Mouse (Mus musculus) liver (tissue): ENCODE results near the gene Htr5b.

ENCODE experiments used
- DNase-seq: peaks from one replicate; pipeline ENCODE4 v3.0.0-alpha.2; 2020; ENCODE audit warnings: mixed read lengths

The Htr5b gene

DNA sequence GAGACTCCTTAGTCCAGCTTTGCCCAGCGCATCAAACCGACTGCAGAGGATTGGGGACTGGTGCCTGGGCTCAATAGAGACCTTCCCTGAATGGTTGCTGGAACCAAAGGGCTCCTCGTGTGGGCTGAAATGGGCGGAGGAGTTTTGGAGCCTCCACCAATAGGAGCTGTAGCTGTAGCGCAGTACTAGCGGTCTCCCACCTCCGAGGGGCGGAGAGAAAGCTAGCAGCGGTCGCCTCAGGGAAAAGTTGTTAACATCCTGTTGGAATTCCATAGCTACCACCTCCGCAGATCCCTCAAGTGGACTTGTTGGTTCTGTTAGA lies at the start of gene Htr5b:
Gene Htr5b, minus strand, starts transcription at position 67 of the 322 bp plus-strand sequence.
- peak; percentile 10 for DNase-seq

GRCm38 (mm10) chr1:121577491-121577890 lies 49.2 kb upstream of the Htr5b start:
- DNase-seq = no peak

DNA sequence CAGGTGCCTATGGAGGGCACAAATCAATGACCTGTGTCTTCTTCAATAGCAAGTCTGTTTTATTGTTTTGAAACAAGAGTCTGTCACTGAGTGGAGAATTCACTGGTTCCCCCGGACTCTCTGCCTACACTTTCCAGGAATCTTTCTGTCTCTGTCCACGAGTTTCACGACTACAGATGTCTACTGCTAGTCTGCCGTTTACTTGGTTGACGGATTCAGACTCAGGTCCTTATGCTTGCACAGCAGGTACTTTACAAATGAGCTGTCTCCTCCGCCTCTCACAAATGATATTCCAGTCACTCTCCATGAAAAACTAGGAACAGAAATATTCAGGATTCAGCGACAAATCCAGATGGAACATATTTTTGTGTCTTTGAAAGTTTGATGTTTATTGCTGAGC lies 42.3 kb upstream of the Htr5b start:
- no peak for DNase-seq

- DNase-seq = peak; percentile 94
Observed at GRCm38 (mm10) chr1:121567521-121568489, 39.5 kb upstream of the Htr5b start, which contains the start of gene Ddx18. Gene Ddx18, minus strand, starts transcription at chr1:121567989.

- DNase-seq = no peak
Observed at GRCm38 (mm10) chr1:121557861-121558260, 29.6 kb upstream of the Htr5b start.

DNA sequence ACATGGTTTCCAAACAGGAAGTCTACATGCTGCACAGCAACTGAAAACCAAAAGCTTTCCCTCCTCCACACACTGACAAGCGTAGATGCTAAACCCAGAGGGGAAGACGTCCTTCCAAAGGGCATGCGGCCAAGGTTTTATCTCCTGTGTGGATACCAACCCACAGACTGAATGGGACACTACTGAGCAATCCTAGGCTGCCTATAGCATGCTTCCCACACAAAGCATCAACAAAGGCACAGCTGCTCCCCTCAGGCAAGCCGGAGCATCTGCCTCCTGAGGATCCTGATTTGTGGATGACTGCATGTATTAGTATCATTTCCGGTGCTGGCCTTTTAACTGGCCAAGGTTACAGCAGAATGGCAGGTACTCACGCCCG lies 23.2 kb upstream of the Htr5b start:
- no peak for DNase-seq

- no peak for DNase-seq
Observed at GRCm38 (mm10) chr1:121550801-121551456, 22.7 kb upstream of the Htr5b start.

GRCm38 (mm10) chr1:121549456-121549855 lies 21.2 kb upstream of the Htr5b start:
- DNase-seq = no peak

GRCm38 (mm10) chr1:121548667-121549066 lies 20.4 kb upstream of the Htr5b start:
- no peak for DNase-seq

DNA sequence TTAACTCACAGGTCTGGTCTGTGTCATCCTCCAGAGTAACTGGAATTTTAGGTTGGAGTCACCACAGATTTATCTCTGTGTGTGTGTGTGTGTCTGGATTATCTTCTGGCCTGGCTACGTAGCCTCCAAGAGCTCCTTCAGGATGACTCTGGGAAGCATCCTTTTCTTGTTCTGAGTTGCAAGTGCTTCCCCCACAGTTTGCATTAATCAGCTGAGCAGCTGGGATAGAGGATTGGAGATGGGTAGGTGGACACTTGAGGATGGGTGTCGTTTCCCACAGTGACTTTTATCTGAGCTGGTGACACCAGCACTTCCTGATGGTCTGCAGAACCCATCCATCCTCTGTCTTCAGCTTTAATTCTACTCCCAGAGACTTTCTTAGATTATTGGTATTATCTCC lies 18.6 kb upstream of the Htr5b start:
- DNase-seq = no peak

GRCm38 (mm10) chr1:121540361-121540760 lies 12.1 kb upstream of the Htr5b start:
- DNase-seq = no peak

DNA sequence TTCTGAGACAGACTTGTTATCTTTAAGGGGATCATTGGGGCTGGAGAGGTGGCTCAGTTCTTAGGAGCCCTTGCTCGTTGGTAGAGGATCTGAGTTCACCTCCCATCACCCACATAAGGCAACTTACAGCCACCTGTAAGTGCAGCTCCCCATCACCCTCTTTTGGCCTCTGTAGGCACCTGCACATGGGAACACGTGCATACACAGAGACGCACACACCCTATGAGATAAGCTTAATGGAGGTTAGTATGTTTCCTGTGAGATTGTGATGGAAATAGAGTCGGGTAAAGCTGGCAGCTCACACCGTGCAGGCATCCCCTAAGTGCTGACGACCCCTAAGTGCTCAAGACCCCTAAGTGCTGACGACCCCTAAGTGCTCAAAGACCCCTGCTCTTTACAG lies 3.2 kb upstream of the Htr5b start:
- no peak for DNase-seq

- no peak for DNase-seq
Observed at GRCm38 (mm10) chr1:121529286-121529685, 1.0 kb upstream of the Htr5b start.

- no peak for DNase-seq
Observed at GRCm38 (mm10) chr1:121527600-121528398, 466 bp downstream of the Htr5b start.

DNA sequence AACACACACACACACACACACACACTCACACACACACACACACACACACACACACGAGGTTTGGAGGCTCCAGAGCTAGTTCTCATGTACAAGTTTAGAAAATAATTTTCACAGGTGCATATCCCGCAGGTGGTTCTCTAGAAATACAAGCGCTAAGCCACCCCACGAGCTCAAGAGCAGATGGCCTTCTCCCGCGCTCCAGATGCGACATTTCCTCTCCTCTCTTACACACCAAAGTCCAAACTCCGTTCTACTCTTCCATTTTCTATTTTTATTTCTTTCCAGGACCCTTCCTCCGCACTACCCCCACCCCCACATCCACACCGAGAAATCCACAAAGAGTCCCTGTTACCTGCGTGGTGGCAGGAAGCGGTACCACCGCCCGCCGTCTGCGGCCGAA lies 1.2 kb downstream of the Htr5b start:
- DNase-seq = no peak

GRCm38 (mm10) chr1:121518609-121519008 lies 9.7 kb downstream of the Htr5b start:
- no peak for DNase-seq

DNA sequence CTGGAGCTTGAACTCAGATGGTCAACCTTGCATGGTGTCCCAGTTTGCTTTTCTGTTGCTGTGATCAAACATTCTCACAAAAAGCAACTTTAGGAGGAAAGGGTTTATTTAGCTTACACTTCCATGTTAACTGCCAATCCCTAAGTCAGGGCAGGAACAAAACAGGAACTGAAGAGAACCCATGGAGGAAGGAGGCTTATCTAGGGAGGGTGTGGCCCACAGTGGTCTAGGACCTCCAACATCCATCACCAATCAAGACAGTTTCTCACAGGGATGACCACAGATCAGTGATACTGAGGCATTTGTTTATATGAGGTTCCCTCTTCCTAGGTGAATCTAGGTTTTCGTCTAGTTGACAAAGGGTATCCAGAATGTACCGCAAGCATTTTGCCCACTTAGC lies 16.3 kb downstream of the Htr5b start:
- DNase-seq = no peak

DNA sequence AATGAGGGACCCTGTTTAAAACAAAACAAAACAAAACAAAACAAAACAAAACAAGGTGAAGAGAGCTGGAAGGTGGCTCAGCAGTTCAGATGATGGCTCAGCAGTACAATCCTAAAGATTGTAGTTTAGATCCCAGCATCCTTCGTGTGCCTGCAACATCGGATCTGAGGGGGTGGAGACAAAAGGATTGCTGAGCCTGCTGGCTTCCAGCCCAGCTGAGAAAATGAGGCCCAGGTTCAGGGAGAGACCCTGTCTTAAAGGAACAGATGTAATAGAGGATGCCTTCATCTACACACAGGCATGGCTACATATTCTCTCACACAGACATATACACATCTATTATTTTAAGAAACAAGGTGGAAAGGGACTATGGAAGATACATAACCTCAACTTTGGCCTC lies 17.1 kb downstream of the Htr5b start:
- no peak for DNase-seq

DNA sequence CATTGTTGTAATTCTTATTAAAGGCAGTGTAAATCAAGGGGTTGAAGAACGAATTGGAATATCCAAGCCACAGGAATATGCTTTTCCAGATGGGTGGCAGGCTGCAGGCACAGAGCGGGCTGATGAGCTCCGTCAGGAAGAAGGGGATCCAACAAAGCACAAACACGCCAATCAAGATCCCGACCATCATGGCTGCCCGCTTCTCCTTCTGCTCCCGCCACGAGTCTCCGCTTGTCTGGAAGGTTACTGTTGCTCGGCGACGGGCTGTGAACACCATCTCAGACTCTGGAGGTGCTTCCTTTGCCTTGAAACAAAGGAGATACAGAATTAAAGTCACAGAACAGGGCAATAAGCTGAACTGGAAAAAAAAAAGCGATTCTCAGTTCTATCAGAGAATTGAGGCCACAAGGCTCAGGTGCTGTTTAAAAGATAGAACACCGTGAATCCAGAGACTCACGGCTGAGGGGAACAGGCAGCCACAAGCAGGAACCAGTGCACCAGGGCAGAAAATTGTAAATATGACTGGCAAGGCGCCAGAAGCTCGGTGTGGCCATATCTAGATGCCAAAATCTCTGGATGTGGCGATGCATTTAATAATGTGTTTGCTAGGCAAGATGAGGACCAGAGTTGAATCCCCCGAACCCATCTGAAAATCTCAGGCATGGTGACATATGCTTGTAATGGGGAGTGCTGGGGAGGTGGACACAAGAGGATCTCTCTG lies 17.7 kb downstream of the Htr5b start:
- DNase-seq = no peak

GRCm38 (mm10) chr1:121508729-121509128 lies 19.5 kb downstream of the Htr5b start:
- DNase-seq = no peak

DNA sequence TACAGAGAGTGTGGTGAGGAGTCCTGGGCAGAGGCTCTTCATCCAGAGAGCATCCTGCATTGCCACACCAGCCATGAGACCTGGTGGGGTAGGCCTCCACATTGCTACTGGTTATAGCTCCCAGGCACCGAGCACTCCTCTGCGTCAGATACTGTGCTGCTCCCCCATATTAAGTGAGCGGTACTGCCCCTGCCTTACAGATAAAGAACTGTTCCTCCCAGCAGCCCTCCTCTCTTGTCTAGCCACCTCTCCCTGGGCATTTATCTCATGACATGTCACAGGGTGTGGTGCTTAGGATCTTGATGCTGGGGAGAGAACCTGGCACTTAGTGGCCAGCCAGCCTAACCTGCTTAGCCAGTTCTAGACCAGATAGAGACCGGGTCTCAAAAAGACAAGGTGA lies 31.2 kb downstream of the Htr5b start:
- DNase-seq = no peak

DNA sequence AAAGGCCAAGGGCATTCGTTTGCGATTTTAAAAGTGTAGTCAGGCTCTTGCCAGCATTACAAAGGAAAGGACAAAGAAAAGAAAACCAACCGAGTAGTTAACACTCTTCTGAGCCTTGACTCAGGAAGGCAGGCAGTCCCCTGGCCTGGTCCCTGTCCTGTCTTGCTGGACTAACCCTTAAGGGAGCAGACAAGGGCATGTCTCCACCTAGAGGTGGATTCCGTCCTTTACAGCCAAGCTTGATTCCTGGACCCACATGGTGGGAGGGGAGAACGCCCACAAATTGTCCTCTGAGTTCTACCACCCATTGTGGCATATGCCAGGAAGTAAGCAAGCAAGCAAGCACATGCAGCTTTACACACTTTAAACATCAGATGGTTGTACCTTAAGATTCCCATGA lies 38.0 kb downstream of the Htr5b start:
- DNase-seq = no peak

- DNase-seq = no peak
Observed at GRCm38 (mm10) chr1:121486803-121487202, 41.5 kb downstream of the Htr5b start.
